Mouse (Mus musculus) inflammation-experienced regulatory T-cells, adult 6 months (primary cell): Measurements from ENCODE around the gene Rps6kl1. TPM values are rescaled to one million over a fixed set of nuclear protein-coding genes. Genes with fewer than 3 reads are reported as not detected.
A peak's percentile ranks its signal among the peaks of the same experiment; 100 is the strongest.
"Not testable (repeated sequence)": the region's sequence is repeated elsewhere in the genome, so short reads cannot be mapped to it uniquely, and the experiment has no call there.

Experiments used
- ATAC-seq: one replicate; pipeline ENCODE4 v1.8.0; 2017
- polyA plus RNA-seq, 3 experiments: library from polyadenylated mRNA; unstranded; fragments of 100-300 nt; shearing (Covaris generic); gene quantifications; one replicate each; pipeline ENCODE4 v1.2.1; 2017

The Rps6kl1 gene
- polyA plus RNA-seq, 3 experiments from 2014 or later, result 0.45 to 1.6 (median 0.72) TPM

GRCm38 (mm10) chr12:85175926-85176845 is 25.1 kb upstream of the Rps6kl1 start:
- no peak for ATAC-seq

- ATAC-seq, result no peak
Observed at GRCm38 (mm10) chr12:85175087-85175675, 24.1 kb upstream of the Rps6kl1 start.

- ATAC-seq, result no peak
Observed at GRCm38 (mm10) chr12:85174016-85174415, 23.0 kb upstream of the Rps6kl1 start.

GRCm38 (mm10) chr12:85170948-85171307 is 19.9 kb upstream of the Rps6kl1 start:
- no peak for ATAC-seq

- ATAC-seq, result no peak
Observed at GRCm38 (mm10) chr12:85170284-85170947, 19.4 kb upstream of the Rps6kl1 start.

GRCm38 (mm10) chr12:85169877-85170276 is 18.8 kb upstream of the Rps6kl1 start:
- ATAC-seq, result no peak

GRCm38 (mm10) chr12:85169117-85169858 is 18.2 kb upstream of the Rps6kl1 start:
- peak; percentile 77 for ATAC-seq

GRCm38 (mm10) chr12:85166631-85167030 is 15.6 kb upstream of the Rps6kl1 start:
- no peak for ATAC-seq

- no peak for ATAC-seq
Observed at GRCm38 (mm10) chr12:85164996-85165395, 13.9 kb upstream of the Rps6kl1 start.

GRCm38 (mm10) chr12:85159592-85159991 is 8.5 kb upstream of the Rps6kl1 start:
- no peak for ATAC-seq

- no peak for ATAC-seq
Observed at GRCm38 (mm10) chr12:85158801-85159200, 7.7 kb upstream of the Rps6kl1 start.

GRCm38 (mm10) chr12:85157797-85158460 is 6.9 kb upstream of the Rps6kl1 start:
- no peak for ATAC-seq

- no peak for ATAC-seq
Observed at GRCm38 (mm10) chr12:85156324-85156723, 5.3 kb upstream of the Rps6kl1 start.

GRCm38 (mm10) chr12:85153011-85153410 is 1.9 kb upstream of the Rps6kl1 start:
- ATAC-seq, result no peak

- no peak for ATAC-seq
Observed at GRCm38 (mm10) chr12:85150321-85151001, 603 bp downstream of the Rps6kl1 start.

GRCm38 (mm10) chr12:85146881-85147280 is 4.2 kb downstream of the Rps6kl1 start:
- no peak for ATAC-seq

GRCm38 (mm10) chr12:85146355-85146754 is 4.7 kb downstream of the Rps6kl1 start:
- ATAC-seq, result no peak

GRCm38 (mm10) chr12:85145630-85146029 is 5.4 kb downstream of the Rps6kl1 start:
- no peak for ATAC-seq

GRCm38 (mm10) chr12:85144821-85145220 is 6.2 kb downstream of the Rps6kl1 start:
- no peak for ATAC-seq

GRCm38 (mm10) chr12:85144276-85144675 is 6.8 kb downstream of the Rps6kl1 start:
- not testable (repeated sequence) for ATAC-seq

GRCm38 (mm10) chr12:85142803-85143202 is 8.3 kb downstream of the Rps6kl1 start:
- ATAC-seq, result peak; percentile 70

GRCm38 (mm10) chr12:85141096-85141495 is 10.0 kb downstream of the Rps6kl1 start:
- ATAC-seq, result no peak
